Mouse (Mus musculus): ENCODE results near the gene Tjp1. TPM values are rescaled to one million over a fixed set of nuclear protein-coding genes. Genes with fewer than 3 reads are reported as not detected.

The Tjp1 gene
- total RNA-seq, 2 experiments from 2014 or later: 0.71 to 1.4 TPM

GRCm38 (mm10) chr7:65366153-65366552, 161.4 kb downstream of the Tjp1 start:
- ATAC-seq (replicated peaks; ENCODE audit: poor library complexity): no peak; the same call in 1 of the 2 replicates

- no peak for ATAC-seq (replicated peaks; ENCODE audit: poor library complexity)
Measured at GRCm38 (mm10) chr7:65365560-65365959, 162.0 kb downstream of the Tjp1 start.

DNA sequence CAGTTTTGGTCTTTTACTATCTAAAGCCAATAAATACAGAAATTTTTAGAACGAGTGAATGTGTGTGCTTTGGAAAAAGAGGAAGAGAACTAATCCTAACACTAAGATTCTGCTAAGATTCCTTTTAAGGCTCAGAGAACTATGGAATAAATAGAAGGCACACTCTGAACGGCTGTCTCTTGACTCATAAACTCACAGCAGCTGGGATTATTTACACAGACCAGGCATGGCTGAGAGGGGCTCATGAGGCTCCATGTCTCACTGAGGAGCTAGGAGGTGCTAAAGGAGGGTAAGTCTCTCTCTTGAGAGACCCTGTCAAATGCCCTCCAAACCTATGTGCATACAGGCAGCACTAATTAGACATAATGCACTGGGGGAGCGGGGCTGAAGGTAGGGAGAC, 167.3 kb downstream of the Tjp1 start:
- ATAC-seq (replicated peaks; ENCODE audit: poor library complexity): no peak

DNA sequence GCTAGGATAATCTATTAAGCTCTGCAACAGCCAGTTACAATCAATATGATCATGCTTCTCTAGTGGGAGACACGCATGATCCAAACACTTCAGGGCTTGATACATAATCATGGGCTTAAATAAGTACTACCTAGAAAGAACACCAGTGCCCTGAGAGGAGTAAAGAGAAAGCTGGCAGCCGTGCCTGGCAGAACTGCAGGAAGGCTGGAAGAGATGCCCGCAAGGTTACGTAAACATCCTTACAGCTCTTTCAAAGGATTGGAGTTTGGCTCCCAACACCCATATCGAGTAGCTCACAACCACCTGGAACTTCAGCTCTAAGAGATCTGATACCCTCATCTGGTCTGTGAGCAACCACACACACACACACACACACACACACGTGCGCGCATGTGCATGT, 167.8 kb downstream of the Tjp1 start:
- ATAC-seq (replicated peaks; ENCODE audit: poor library complexity): no peak

DNA sequence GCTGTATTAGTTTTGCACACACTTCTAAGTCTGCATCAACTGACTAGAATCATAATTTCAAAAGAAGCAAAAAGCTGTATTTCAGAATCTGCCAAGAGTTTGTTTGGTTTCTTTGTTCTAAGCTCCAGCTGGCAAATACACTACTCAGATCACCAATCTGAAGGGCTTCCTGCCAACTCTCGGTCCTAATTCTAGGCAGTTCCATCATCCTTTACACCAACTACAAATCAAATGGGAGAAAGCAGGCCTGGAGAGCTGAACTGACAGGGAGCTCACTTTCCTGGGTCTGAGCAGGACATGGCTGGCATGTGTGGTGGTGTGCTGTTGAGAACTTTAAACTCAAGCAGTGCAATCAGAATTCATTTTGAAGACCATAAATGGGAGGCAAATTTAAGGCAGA, 170.0 kb downstream of the Tjp1 start:
- ATAC-seq (replicated peaks; ENCODE audit: poor library complexity): no peak

DNA sequence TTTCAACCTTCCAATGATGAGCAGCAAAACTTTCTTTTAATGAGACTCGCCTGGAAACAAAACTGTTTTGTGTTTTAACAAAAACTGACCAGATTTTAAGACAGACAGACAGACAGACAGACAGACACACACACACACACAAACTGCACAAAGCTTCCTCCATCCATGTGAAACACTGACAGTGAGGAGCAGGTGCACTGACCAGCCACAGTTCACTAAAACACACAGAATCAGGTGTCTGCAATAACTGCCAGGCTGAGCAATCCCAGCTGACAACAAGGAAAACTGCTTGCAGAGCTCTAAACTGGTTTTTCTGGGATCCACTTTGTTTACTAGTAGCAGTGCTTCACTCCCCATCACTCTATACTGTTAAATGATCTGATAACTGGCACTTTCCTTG, 171.4 kb downstream of the Tjp1 start:
- ATAC-seq (replicated peaks; ENCODE audit: poor library complexity): no peak

DNA sequence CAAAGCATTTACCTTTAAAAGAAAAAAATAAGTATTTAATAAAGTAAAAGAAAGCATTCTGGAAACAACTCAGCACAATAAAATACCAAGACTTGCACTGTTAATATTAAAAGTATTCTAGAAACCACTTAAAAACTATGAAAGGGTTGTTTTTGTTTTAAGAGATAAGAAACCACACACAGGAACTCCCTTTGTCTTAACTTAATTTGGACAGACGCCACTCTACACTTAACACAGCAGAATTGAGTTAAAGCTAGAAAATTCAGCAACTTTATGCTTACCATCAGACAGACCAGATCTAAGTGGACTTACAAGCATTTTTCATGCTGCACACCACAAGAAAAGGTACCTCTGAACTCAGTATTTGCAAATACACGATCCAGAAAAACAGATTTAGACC, 172.7 kb downstream of the Tjp1 start:
- ATAC-seq (replicated peaks; ENCODE audit: poor library complexity): peak; percentile 65

DNA sequence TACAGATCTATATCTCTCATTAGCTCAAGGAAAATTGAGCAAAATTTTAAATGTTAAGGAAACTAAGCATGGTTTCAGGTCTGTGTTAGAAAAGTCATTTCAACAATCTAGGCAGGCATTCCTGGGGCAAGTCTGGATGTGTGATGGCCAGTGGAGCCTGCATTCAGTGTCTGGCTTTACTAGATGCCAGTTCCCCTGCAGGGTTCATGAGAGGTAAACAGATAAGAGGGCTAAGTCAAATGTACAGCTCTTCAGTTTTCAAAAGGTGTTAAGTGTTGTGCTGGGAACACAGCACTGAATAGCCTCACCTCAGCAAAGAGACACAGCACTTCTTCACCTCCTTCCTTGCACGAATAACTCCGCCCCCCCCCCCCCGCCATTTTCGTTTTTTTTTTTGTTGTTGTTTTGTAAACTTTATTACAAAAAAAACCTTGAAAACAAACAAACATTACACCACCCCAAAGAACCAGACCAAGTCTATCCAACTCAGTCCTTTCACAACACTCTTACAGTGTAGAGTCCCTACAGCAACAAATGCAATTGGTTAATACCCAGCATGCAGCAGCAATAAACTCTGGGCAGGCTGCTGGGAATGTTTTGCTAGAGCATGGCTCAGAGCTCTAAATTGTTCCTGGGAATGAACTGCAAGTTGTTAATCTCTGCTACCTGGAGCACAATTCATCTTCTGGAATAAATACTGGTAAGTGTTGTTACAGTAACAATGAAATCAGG, 177.1 kb downstream of the Tjp1 start:
- no peak for ATAC-seq (replicated peaks; ENCODE audit: poor library complexity)

GRCm38 (mm10) chr7:65348540-65348939, 179.0 kb downstream of the Tjp1 start:
- ATAC-seq (replicated peaks; ENCODE audit: poor library complexity): peak; percentile 60

DNA sequence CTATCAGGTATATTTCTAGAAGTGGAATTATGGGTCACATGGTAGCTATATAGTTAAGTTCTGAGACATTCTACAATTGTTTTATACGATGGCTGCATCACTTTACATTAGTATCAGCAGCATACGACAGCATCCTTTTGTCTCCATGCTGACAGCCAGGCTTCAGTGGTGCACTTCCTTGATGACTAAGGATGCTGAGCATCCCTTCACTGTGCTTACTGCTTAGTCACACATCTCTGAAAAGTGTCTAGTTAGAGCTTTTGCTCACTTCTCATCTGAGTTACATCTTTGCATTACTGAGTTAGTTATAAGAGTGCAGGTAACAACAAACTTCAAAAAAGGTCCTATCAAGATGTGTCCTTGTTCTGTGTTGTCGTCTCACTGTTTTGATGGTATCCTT, 182.3 kb downstream of the Tjp1 start:
- ATAC-seq (replicated peaks; ENCODE audit: poor library complexity): no peak

GRCm38 (mm10) chr7:65337581-65338270, 189.9 kb downstream of the Tjp1 start:
- no peak for ATAC-seq (replicated peaks; ENCODE audit: poor library complexity)

- no peak for ATAC-seq (replicated peaks; ENCODE audit: poor library complexity)
Measured at GRCm38 (mm10) chr7:65333081-65333760, 194.4 kb downstream of the Tjp1 start.

DNA sequence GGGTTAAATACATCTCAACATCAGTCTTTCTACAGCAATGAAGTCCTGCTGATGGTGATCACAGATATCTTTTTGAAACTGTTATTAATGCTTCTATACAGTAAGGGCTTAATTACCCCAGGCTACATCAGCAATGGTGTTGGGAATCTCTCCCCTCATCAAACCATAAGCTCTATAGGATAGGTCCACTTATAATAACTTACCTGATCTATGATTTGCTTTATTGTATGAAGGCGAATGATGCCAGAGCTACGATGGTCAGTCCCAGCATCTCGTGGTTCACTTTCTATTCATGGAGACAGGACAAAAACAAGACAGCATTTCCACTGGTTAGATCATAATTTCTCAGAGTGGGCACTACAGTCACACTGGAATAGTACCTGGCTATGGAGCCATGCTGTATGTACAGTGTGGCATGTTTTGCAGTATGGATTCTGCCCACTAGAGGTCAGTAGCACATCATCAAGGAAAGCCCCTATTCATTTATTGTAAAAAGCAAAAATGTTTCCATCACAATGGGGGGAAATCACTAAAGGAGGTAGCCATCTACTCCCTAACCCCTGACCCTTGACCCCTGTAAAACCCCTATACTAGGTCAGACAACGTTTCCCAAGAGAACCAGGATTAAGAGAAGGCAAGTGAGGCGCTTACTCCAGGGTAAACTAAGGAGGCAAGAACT, 208.4 kb downstream of the Tjp1 start:
- peak; percentile 91 for ATAC-seq (replicated peaks; ENCODE audit: poor library complexity)

DNA sequence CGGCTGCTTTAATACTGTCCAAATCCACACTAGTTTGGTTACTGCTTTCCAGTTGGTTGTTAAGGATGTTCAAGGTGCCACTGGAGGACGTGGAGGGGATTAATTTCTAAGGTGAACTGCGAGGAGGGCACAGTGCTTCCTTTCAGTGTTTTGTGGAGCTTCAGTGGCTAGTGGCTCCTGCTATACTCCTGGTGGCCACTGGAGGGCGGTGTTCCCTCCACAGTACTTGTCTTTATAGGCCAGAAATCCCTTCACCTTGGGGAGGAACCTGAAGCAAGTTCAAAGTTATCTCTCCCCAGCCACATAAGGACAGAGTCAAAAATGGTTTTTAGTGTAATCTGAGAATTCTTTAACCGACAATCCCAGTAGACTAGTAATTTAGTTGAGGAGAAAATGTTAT, 210.2 kb downstream of the Tjp1 start:
- ATAC-seq (replicated peaks; ENCODE audit: poor library complexity): peak; percentile 91

GRCm38 (mm10) chr7:65315182-65315581, 212.4 kb downstream of the Tjp1 start:
- ATAC-seq (replicated peaks; ENCODE audit: poor library complexity): no peak

DNA sequence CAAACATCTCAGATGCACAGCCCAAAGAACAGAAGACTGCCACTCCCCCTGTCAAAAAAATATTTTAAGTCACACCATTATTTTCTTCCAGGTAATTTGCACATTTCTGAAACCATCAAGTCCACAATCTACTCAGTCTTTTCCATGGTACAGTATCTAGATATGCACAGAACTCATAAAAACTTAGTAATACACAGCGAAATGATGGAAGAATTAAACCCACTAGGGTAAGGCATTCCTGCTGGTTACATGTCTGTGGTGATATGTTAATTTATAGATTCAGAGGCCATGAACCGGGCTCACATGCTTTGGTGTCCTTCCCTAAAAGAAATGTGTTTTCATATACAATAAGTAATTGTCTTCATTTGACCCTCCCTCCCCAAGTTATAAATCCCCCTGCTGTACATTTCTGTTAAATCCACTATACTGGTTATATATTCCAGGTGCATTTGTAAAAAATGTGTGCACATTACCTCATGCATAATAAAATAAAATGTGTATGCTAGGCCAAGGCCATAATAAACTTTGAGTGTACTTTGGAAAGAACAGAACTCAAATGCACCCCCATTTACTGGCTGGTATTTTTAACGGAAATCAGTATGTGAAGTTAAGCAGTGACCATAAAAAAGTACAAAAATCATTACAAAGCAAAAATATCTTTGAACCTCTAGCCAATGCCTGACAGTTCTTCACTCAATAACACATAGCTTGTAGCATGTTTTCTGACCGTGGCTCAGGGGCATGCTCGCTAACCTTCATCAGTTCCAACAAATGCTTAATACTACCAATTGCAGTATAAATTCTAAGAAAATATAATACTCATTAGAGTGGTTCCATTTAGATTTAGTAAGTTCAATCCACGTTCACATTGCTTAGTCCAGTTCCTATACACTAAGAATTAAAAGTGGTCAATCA, 230.6 kb downstream of the Tjp1 start:
- ATAC-seq (replicated peaks; ENCODE audit: poor library complexity): no peak

DNA sequence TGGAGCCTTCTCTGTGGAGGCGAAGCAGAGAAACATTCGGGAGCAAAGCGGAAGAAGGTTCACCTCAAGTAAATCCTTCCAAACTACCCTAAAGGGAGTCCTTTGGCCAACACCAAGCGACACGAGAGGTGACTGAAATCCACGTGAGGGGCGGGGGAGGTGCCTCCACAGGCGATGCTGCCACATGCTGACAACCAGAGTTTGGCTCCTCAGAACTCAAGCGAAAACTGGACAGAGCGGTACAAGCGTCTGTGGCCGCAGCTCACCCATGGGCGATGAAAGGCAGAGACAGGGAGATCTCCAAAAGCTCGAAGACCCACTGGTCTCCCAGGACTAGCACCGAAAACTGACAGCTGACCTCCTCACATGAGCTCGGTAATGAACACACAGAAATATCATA, 244.7 kb downstream of the Tjp1 start:
- ATAC-seq (replicated peaks; ENCODE audit: poor library complexity): no peak

DNA sequence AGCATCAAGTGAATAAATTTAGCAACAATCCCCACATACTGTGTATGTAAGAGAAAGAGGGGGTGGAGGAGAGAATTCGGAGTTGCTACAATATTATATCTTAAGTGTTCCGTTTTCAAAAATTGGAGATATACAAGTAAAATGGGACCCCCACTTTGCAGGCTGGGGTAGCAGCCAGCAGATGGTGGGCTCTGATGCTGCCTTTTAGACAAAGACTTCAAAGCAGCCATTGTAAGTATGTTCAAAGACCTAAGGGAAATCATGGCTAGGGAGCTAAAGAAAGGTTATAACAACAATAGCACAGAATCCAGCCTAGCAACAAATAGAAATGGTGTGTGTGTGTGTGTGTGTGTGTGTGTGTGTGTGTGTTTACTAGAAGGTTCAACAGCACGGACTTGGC, 245.6 kb downstream of the Tjp1 start:
- no peak for ATAC-seq (replicated peaks; ENCODE audit: poor library complexity)

DNA sequence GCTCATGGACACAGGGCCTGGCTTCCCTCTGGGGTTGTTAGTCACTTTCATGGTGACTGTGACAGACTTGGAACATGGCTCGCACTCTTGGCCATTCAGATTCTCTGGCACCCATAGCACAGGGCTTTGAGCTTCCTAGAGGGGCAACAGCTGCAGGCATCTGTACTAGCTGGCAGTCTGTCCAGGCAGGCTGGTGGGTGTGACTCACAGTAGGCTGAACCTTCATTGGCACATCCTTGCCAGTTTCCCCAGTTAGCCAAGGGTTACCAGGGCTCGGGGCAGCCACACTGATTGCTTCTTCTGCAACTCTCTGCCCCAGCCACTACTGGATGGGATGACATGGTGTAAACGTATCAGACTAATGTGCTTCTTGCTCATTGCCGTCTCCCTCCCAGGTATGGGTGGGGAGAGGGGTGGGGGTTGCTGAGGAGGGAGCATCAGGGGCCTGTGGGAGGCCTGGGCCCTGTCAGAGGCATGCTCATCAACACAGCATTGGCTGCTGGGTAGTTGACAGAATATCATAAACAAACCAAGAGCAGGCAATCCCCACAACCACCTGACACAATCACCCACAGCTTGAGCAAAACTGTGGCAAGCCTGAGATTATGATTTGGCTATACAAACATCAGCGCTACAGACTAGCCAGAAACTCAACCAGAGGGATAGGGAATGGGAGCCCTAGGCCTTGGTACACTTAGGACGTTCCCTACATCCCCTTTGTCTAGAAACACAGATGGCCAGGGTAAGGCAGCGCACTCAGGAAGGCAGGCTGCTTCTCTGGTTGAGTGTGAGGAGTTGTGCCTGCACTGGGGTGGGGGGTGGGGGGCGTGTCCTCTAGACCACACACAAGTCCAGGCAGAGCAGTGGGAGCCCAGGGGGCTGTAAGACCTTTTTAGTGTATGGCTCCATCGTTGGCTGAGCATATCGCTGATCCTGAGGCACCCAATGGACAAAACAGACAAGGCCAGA, 246.4 kb downstream of the Tjp1 start:
- ATAC-seq (replicated peaks; ENCODE audit: poor library complexity): no peak

All from megakaryocyte progenitor cell, adult 5-6 weeks (primary cell).